Comparison of ENCODE assay signal across 7 mouse cellular contexts in the genomic region with DNA sequence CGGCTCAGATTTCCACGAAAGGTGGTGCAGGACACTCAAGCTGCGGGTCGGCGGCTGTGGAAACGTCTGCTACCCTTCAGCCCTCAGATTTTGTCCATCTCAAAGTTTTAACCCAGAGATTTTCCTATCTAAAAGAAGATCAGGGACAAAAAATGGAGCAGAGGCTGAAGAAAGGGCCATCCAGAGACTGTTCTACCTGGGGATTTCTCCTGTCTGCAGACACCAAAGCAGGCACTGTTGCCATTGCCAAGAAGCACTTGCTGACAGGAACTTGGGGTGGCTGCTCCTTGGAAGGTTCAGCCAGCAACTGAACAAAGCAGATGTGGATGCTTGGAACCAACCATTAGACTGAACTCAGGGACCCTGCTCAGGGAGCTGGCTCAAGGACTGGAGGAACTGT. TPM values are rescaled to one million over a fixed set of nuclear protein-coding genes. Genes with fewer than 3 reads are reported as not detected.
DNase-seq lines count a peak whose midpoint lies in the region; ATAC-seq and TF ChIP-seq lines count a peak whose summit lies in the region.

A gene (minus strand): TSS at position 101 of the 400 bp plus-strand sequence.

- H3K36me3 ChIP-seq in C2C12 (ENCODE audit: control insufficient read depth, insufficient read depth) (no peaks in the 10 kb centered on the region), ES-Bruce4 (ENCODE audit: control insufficient read depth, insufficient read depth, low read length, poor library complexity, severe bottlenecking) (no peaks in the 10 kb centered on the region)
- no peaks in the 10 kb centered on the region for H3K36me3 ChIP-seq in forebrain, embryonic 11.5 days (ENCODE audit: control insufficient read depth, insufficient read depth, low read length)
- H3K36me3 ChIP-seq in intestine, embryonic 16.5 days (ENCODE audit: control insufficient read depth, insufficient read depth, low read length), result no peaks in the 10 kb centered on the region

- H3K79me3 ChIP-seq in C2C12 (ENCODE audit: low read depth), result no peaks in the 10 kb centered on the region

- no peaks in the 10 kb centered on the region for H3K9me3 ChIP-seq in ES-Bruce4 (replicated peaks; ENCODE audit: control insufficient read depth, insufficient read depth, low read length, poor library complexity, severe bottlenecking)
- H3K9me3 ChIP-seq in forebrain, embryonic 11.5 days (ENCODE audit: control insufficient read depth, low read length), result no peaks in the 10 kb centered on the region
- H3K9me3 ChIP-seq in intestine, embryonic 16.5 days (ENCODE audit: control insufficient read depth, low read length), result no peaks in the 10 kb centered on the region

- no peak within 1 kb of the TSS for H3K27ac ChIP-seq in ES-Bruce4 (ENCODE audit: insufficient read depth, low read length)
- no peak within 1 kb of the TSS for H3K27ac ChIP-seq in forebrain, embryonic 11.5 days (ENCODE audit: low read depth, low read length)
- no peak within 1 kb of the TSS for H3K27ac ChIP-seq in intestine, embryonic 16.5 days (ENCODE audit: low read length)

- no peak within 1 kb of the TSS for H3K4me3 ChIP-seq in C2C12 (ENCODE audit: insufficient read depth, poor library complexity, severe bottlenecking)
- no peak within 1 kb of the TSS for H3K4me3 ChIP-seq in ES-Bruce4 (ENCODE audit: low read depth, low read length)
- H3K4me3 ChIP-seq in forebrain, embryonic 11.5 days (ENCODE audit: low read depth, low read length), result no peak within 1 kb of the TSS
- no peak within 1 kb of the TSS for H3K4me3 ChIP-seq in intestine, embryonic 16.5 days (ENCODE audit: low read length)

- TF ChIP-seq EP300 in ES-Bruce4 (IDR thresholded peaks at IDR 0.05; ENCODE audit: insufficient read depth, low read depth, low read length), result no peak

- ATAC-seq in forebrain, embryonic 11.5 days (replicated peaks; ENCODE audit: low FRiP score), result no peak
- ATAC-seq in intestine, embryonic 16.5 days, result no peak
- no peak for ATAC-seq in neutrophil, adult 5-6 weeks (ENCODE audit: extremely low read depth, insufficient number of reproducible peaks, low FRiP score, poor library complexity, severe bottlenecking)

- no peak for TF ChIP-seq POLR2A in ES-Bruce4 (IDR thresholded peaks at IDR 0.05; ENCODE audit: insufficient read depth, low read length)

- no peaks in the 10 kb centered on the region for H3K27me3 ChIP-seq in C2C12 (ENCODE audit: control insufficient read depth, insufficient read depth, insufficient read length)
- no peaks in the 10 kb centered on the region for H3K27me3 ChIP-seq in ES-Bruce4 (ENCODE audit: control insufficient read depth, insufficient read depth, low read length, poor library complexity, severe bottlenecking)
- no peaks in the 10 kb centered on the region for H3K27me3 ChIP-seq in forebrain, embryonic 11.5 days (ENCODE audit: control insufficient read depth, insufficient read depth, low read length)
- no peaks in the 10 kb centered on the region for H3K27me3 ChIP-seq in intestine, embryonic 16.5 days (replicated peaks; ENCODE audit: control insufficient read depth, insufficient read depth, low read length)

- no peaks in the 10 kb centered on the region for H3K4me1 ChIP-seq in ES-Bruce4 (ENCODE audit: control insufficient read depth, insufficient read depth, low read length)
- no peaks in the 10 kb centered on the region for H3K4me1 ChIP-seq in forebrain, embryonic 11.5 days (replicated peaks; ENCODE audit: control insufficient read depth, insufficient read depth, low read length)
- no peaks in the 10 kb centered on the region for H3K4me1 ChIP-seq in intestine, embryonic 16.5 days (ENCODE audit: control insufficient read depth, insufficient read depth, low read length)

- H3K79me2 ChIP-seq in C2C12 (ENCODE audit: control insufficient read depth, insufficient read depth), result no peaks in the 10 kb centered on the region

- no peak within 1 kb of the TSS for H3K9ac ChIP-seq in ES-Bruce4 (ENCODE audit: low read depth, poor library complexity, severe bottlenecking)
- no peak within 1 kb of the TSS for H3K9ac ChIP-seq in forebrain, embryonic 11.5 days (ENCODE audit: low read length)
- H3K9ac ChIP-seq in intestine, embryonic 16.5 days (ENCODE audit: low read depth, low read length), result no peak within 1 kb of the TSS

- TF ChIP-seq CTCF in C2C12 (IDR thresholded peaks at IDR 0.05; ENCODE audit: control insufficient read depth, insufficient read depth, insufficient read length) (no peak), ES-Bruce4 (IDR thresholded peaks at IDR 0.05; ENCODE audit: low read depth, low read length) (no peak)

- no peak within 1 kb of the TSS for H3ac ChIP-seq in C2C12 (ENCODE audit: control insufficient read depth, insufficient read length, low read depth)

- 92% methylated on average over 6 of the region's 6 CpGs for WGBS in forebrain, embryonic 11.5 days
- 90% methylated on average over 6 of the region's 6 CpGs for WGBS in intestine, embryonic 16.5 days

- no peak within 1 kb of the TSS for H3K4me2 ChIP-seq in forebrain, embryonic 11.5 days (ENCODE audit: low read depth, low read length, severe bottlenecking)
- H3K4me2 ChIP-seq in intestine, embryonic 16.5 days (ENCODE audit: low read depth, low read length), result no peak within 1 kb of the TSS

- no peak for DNase-seq in forebrain, embryonic 11.5 days (ENCODE audit: low spot score)
- DNase-seq in cerebellum, adult 11-12 months, result no peak
- DNase-seq in kidney, postnatal 10 days, result no peak

TF ChIP-seq in C2C12, 6 proteins besides CTCF, POLR2A, EP300 and RAD21:
- TF ChIP-seq MYOG (IDR thresholded peaks at IDR 0.05; ENCODE audit: control insufficient read depth, extremely low read depth, insufficient read length) (no peak), MAX (IDR thresholded peaks at IDR 0.05) (no peak), FOSL1 (IDR thresholded peaks at IDR 0.05; ENCODE audit: insufficient read depth, low read length, poor library complexity, severe bottlenecking) (no peak), MYOD1 (IDR thresholded peaks at IDR 0.05; ENCODE audit: control insufficient read depth, insufficient read length, low read depth) (no peak), CEBPB (IDR thresholded peaks at IDR 0.05; ENCODE audit: low read depth) (no peak), USF1 (IDR thresholded peaks at IDR 0.05; ENCODE audit: low read depth) (no peak)
TF ChIP-seq in C2C12: peak in this region for 0.

RNA-seq across cellular contexts. Expression of the gene that starts here (rescaled TPM):
- 149 TPM for polyA plus RNA-seq in C2C12 (2012; fragmentation: generic; extraction: Trizol)
- 112 and 134 TPM in 2 replicates for polyA plus RNA-seq in ES-Bruce4 (2011; ENCODE audit: insufficient read depth, insufficient read length, low read depth, missing spikeins)
- 88.9 and 102 TPM in 2 replicates for polyA plus RNA-seq in forebrain, embryonic 11.5 days (2014; fragmentation: Nextera tagmentation; extraction: Ambion mirVana)
- 38.3 and 39.4 TPM in 2 replicates for polyA plus RNA-seq in intestine, embryonic 16.5 days (2015; fragmentation: Nextera tagmentation; extraction: Ambion mirVana)
- total RNA-seq in neutrophil, adult 5-6 weeks (2017), result 14.5 and 19.0 TPM in 2 replicates
